ENCODE assay signal across 14 mouse cellular contexts in genomic region chr6:108670276-108670675, GRCm38 (mm10).
"Had no signal": no experiment of that assay in that cellular context is flagged by ENCODE, and none has a peak within 500 bp of the region (broad histone marks: within the 10 kb centered on the region; RNA-seq: fewer than 3 reads in every experiment).

No protein-coding gene starts in this region.

- ATAC-seq: midbrain, embryonic 13.5 days; midbrain, embryonic 16.5 days had no signal

- H3K4me3 ChIP-seq: midbrain, embryonic 10.5 days; midbrain, embryonic 13.5 days; neural tube, embryonic 12.5 days; stomach, embryonic 15.5 days had no signal

- H3K9ac ChIP-seq: lung, embryonic 14.5 days; midbrain, embryonic 13.5 days; neural tube, embryonic 12.5 days; stomach, embryonic 15.5 days had no signal

- H3K36me3 ChIP-seq: midbrain, embryonic 10.5 days; midbrain, embryonic 13.5 days; neural tube, embryonic 12.5 days had no signal

- DNase-seq: lung, adult 18-20 months; lung, embryonic 14.5 days; lung, postnatal 10 days; lung, postnatal 4 days; right cerebral cortex, postnatal 14 days; thymus, adult 2 months; thymus, postnatal 25 days; thymus, postnatal 4 days had no signal

- H3K27ac ChIP-seq: midbrain, embryonic 10.5 days; midbrain, embryonic 13.5 days; neural tube, embryonic 12.5 days; stomach, embryonic 15.5 days; stomach, postnatal 0 days had no signal

- H3K27me3 ChIP-seq: neural tube, embryonic 12.5 days; stomach, embryonic 15.5 days had no signal

- H3K4me2 ChIP-seq: lung, embryonic 14.5 days; midbrain, embryonic 13.5 days; neural tube, embryonic 12.5 days; stomach, embryonic 15.5 days had no signal

- H3K9me3 ChIP-seq: midbrain, embryonic 10.5 days; midbrain, embryonic 13.5 days; neural tube, embryonic 12.5 days; stomach, embryonic 15.5 days had no signal
